Mouse (Mus musculus) natural killer cell, adult 2 months (primary cell): ENCODE data around the gene Mlycd.

ENCODE experiments used
- DNase-seq, 2 experiments: peaks; one replicate each; pipeline ENCODE4 v3.0.0; 2022; ENCODE audit warnings: low spot score in 2 of 2

Mlycd gene

DNA sequence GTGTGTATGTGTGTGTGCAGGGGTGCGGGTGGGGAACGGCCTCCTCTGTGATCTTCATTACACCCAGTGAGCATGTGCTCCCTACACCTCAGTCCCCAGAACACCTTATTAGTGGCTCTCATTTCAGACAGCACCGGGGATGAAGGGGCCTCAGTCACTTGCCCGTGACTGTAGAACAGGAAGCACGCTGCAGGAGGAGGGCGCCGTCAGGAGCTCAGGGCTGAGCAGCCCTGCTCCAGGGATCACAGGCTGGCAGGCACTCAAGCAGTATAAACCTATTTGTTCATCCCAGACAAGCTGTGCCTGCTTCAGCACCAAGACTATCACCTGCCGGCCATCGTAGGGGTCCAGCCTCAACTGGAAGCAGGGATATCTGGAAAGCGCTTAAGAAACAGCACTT, 9.2 kb downstream of the Mlycd start:
- no peak for DNase-seq

DNA sequence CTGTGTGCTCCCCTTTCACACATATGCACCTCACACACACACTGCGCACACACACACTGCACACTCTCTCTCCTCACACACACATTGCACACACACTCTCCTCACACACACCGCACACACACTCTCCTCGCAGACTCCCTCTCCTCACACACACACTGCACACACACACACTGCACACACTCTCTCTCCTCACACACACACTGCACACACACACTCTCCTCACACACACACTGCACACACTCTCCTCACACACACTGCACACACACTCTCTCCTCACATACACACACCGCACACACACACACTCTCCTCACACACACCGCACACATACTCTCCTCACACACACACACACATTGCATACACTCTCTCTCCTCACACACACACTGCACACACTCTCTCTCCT, 10.0 kb downstream of the Mlycd start:
- no peak for DNase-seq

DNA sequence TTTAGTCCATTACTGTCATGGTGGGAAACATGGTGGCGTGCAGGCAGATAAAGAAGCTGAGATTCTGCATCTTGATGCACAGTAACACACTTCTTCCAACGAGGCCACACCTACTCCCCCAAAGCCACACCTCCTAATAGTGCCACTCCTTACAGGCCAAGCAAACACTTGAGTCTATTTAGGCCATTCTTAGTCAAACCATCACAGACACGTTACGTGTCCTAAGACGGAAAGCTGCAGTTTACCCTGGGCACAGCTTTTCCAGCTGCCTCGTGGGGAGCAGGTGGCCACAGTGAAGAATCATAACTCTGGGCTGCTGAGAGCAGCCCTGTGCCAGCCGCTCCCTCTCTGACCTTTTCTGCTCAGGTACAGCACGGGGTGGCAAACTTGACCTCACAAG, 13.6 kb downstream of the Mlycd start:
- DNase-seq: no peak

DNA sequence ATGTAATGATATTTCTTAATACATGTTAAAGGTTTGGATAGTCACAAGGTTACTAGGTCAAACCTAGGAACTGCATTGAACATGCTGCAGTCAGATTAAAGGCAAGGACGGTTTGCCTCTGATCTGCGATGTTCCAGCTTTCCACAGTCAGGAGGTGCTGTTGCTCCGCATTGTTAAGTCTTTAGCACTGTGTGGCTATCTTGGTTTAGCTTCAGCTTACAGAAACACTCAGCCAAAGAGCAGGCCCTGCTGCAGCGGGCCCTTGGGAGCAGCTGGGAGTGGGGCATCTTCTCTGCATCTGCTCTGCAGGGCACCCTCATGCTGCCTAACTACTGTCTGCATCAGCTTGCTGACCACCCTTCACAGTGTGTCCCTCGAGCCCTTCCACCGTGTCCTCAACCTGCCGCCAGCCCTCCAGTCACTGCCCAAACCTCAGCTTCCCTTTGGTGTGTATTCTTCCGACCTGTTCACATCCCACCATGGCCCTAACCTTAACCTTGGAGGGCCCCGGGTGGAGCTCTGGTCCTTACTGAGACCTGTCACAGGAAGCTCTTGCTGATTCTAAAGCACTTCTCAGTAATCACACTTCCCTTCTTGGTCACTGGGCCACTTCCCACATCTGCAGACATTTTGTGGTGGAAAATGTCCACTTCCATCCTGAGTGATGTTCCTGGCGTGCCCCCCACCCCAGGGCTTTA, 17.5 kb downstream of the Mlycd start:
- DNase-seq: no peak

DNA sequence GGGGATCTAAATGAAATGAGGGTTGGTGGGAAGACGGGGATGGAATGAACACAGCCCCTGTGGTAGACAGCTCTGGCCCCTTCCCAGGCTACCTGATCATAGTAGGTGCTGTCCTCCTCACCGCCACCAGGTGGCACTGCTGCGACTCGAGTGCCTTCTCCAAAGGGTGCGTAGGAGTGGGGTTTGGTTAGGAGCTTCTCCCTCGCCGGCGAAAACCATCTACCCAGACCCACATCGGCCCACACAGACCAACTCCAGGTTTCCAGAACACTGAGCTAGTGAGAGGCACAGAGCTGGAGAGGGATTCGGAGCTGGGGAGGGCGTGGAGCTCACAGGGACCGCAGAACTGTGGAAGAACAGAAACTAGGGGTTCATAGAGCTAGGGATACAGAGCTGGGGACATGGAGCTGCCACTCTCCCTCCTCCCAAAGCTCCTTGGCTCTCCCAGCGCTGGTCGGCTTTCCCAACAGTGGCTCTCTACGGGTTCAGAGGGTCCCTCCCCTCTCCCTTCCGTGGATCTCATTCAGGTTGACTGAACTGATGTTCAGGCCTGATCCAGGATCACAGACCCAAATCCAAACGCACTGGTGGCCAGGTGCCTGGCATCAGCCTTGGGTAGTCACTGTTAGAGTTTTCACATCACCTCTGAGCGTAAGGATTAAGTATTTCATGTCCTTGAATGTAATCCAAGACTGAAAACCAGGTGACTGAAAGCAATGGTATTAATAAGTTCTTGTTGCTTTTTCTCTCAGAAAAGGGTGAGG, 18.2 kb downstream of the Mlycd start:
- DNase-seq: peak; percentile 61 to 78

DNA sequence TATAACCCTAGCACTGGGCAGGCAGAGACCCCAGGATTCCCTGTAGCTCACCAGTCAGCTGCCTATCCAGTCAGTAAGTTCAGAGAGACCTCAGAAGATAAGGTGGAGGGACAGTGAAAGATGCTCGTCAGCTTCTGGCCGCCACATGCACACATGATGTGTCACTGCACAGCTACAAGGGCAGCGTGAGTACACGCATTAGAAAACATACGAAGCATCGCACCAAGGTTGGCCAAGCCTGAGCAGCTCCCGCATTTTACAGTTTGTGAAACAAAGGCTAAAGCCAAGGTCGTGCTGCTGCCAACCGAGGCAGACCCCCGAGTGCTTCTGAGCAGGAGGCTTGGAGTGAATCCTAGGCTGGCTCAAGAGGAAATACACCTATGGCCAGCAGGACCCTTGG, 18.9 kb downstream of the Mlycd start:
- DNase-seq: no peak

DNA sequence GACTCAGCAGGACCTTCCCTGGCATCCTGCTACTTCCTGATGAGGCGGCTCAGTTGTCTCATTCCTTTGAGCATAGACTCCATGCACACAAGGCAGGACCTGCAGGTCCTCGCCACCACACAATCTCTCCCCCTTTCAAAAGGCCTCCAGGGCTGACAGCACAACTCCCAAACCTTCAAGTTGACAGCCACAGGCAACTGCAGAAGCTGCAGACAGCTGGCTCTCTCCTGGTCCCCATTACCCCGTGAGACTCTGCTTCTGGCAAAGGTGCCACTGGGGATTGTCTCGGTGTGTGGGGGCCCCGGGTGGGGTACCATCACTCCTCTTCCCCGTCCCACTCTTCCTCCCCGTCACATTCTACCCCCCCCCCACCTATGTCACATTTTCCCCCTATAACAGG, 25.6 kb downstream of the Mlycd start:
- no peak for DNase-seq

DNA sequence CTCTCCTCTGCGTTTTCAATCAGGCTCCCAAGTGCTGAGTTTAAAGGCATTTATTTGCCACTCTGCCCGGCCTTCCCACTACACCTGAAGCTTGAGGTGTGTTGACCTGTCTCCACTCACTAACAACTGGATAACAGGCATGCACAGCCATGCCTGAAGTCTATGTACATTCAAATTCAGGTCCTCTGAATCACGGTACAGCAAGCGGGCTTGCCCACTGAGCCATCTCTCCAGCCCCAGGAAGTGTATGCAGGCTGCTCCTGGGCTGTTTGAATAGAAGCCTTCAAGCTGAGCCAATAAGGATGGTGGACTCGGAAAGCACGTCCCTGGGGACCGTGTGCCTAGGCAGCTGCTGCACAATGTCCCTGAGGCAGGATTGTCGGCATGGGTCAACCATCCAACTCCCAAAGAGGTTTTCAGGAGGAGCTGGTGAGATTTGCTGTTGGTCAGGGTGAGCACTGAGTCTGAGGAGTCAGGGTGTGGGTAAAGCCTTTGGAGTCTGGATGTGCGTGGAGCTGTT, 27.0 kb downstream of the Mlycd start:
- peak in 1 of 2 experiments; percentile 38 for DNase-seq

DNA sequence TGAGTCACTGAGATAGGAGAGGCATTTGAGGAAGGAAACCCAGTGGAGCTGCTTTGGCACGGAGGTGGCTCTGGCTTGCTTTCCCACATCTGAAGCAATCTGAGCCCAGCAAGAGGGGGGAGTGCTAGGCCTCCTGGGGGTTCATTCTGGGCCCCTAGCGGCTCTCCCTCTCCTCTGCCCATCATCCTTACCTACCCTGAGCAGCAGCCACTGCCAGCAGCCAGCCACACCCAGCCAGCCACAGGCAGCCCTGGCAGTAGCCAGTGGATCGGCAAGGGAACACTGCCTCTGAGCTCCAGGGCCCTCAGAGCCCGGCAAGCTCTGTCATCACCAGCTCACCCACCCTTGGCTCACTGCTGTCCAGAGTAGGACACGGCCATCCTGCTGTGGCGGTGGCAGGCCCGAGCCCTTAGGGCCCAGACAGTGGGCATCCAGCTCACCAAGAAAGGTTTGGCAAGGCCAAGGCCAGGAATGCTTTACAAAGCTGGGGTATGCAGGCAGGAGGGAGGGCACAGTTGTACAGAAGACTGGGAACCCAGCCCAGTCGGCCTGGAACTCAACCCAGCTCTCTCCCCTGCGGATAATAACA, 27.5 kb downstream of the Mlycd start:
- DNase-seq: peak in 1 of 2 experiments; percentile 31

DNA sequence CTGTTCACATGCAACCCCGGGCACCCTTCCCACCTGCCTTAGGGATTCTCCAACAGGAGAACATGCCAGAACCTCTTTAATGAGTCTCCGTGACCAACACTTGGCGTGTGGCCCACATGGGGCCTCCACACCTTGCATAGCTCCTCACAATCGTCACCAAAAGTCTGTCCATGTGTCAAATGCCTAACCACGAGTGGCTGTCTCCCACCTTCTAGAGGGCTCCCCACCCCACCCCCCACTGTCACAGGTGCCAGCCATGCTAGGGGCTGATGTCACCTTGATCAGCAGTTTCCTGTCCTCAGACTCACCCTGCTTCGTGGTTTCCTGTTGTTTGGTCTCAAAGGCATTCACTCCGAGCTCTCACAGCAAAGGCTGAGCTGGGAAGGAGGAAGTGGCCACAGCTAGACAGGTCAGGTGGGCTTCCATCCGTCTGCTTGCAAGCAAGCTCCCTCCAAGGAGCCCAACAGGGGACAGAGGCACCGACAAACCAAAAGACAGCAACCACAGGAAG, 29.0 kb downstream of the Mlycd start:
- peak; percentile 97 for DNase-seq

DNA sequence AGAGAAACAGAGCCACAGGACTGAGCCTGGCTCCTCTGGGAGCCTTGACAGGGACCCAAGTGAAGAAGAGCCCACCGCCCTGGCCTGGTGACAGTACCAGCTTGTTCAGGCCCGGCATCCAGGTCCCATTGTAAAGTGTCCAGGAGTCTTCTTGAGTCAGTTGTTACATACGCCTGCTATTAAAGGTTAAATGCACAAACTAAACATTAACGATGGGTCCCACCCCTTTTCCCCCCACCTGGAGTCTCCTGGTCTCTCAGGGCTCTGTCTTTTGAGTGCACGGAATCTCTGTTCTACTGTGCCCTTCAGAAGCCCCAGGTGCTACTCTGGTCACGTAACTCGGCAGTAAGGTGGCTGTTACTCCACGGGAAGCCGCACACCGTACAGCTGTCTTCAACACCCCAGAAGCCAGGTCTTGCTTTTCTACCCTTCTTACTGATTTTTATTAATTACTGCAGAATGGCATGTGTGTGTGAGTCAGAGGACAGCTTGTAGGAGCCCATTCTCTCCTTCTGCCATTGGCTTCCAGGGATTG, 29.6 kb downstream of the Mlycd start:
- peak in 1 of 2 experiments; percentile 46 for DNase-seq

DNA sequence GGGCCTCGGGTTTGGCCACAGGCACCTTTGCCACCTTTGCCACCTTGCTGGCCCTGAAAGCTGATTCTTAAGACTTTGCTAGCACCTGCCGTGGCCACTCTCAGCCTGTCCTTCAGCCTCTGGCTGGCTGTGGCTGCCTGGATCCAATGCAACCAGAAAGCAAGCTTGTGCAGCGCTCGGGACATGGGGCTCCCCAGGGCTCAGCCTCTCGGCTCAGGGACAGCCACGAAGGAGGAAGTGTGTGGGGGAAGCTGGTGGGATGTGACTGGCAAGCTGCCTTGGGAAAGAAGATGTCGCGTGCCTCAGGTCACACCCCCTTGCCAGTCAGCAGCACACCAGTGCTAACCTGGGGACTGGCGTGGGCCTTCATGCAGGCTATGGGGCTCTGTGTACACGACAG, 30.1 kb downstream of the Mlycd start:
- DNase-seq: peak in 1 of 2 experiments; percentile 64

DNA sequence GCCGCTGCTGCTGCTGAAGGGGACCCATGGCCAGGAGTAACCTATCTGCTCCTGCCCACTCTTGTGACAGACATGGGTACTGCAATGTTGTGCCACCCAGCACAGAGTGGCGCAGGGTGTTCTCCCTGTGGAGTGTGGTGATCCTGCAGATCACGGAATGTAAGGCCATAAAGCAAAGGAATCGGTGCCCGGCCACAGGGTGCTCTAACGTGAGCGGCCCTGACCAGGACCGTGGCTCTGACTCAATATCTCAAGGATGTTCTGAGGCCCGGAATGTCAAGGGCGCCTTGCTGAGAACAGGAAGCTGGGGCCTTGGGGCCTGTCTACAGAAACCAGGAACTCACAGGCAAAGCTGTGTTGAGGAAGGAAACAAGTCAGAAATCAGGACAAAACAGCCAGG, 30.9 kb downstream of the Mlycd start:
- peak in 1 of 2 experiments; percentile 67 for DNase-seq

DNA sequence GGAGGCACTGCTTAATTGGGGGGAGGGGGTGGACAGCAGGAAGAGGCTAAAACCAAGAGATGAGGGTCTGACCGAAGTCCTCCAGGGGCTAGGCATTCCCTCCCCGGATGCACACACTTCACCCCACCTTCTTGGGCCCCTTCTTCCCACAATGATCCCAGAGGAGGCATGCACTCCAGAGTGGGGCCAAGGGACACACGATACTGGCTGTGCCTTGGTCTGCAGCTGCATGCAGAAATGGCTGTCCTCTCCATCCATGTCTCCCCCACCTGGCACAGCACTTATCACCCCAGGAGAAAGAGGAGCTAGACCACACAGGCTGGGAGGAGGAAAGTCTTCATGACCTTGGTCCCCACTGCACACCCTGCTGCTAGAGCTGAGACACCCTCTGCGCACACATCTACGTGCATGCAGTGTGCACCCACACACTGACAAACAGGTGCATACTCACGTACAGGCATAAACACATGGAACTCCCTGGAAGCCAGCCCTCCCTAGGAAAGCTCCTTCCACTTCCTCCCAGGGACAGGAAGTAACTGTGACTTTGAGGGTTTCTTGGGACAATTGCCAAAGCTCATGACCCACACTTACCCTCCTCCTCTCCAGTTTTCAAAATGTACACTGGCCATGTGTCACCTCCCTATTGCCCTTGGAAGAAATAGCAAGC, 31.5 kb downstream of the Mlycd start:
- DNase-seq: no peak

DNA sequence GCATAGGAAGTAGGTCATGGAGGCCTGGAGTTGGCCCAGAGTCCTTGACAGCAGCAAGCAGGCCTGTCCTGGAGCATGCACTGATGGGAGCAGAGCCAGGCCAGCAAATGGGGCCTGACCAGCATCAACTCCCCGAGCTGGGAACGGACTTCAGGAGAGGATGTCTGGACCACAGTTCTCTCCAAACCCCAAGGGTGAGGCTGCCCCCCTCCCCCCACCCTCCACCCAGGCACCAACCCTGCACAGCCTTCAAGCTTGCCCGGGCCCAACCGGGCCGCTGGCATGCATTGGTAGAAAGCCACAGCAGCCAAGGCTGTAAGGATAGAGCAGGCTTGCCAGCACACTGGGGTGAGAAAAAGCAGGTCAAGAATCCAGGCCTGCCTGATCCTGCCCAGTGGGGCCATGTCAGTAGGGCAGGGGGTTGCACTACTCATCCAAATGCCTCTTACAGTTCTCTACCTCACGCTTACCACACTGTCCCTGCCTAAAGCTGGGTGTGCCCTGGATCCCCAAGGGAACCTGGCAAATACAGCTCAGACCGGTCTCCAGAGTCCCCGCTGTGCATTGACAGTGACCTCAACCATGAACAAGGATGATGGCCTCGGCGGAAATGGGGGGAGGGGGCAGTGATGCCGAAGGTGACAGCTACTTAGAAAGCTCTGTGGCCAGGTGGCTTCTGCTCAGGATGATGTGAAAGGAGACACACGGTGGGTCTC, 33.1 kb downstream of the Mlycd start:
- peak; percentile 40 to 78 for DNase-seq

DNA sequence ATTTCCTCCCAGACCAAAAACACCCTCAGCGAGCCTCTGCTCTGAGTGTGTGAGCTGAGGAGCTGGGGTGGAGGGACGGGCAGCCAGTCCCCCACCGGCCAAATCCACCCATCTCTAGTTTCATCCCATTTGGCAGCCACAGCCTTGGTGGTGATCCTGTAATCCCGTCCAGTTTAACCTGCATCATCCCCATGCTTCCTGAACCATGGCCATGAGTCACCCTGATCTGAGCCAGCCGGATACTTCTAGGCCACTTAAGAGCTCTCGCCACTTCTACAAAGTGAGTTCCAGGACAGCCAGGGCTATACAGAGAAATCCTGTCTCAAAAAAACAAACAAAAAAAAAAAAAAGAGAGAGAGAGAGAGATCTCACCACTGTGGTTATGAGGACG, 33.7 kb downstream of the Mlycd start:
- DNase-seq: no peak

DNA sequence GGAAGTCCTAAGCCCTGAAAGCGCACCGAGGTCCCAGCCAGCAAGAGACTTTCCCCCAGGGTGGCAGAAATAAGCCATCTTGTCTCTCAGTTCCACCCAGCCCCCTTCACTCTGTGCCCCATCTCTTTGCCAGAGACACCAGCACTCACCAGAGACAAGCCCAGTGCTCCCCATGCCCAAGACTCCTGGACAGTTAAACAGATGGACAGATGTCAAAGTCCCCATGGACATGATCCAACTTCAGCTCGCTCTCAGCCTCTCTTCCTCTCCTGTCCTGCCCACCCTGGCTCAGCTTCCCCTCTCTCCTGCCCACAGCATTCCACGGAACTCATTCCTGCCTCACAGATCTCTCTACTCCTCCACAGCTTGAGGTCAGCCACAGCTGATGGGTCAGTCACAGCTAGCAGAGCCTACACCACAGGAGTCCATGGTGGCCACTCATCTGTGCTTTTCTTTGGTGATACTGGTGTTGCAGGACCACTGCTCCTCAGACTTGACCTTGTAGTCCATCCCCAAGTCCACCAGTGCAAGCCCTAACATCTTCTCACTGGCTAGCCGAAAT, 34.2 kb downstream of the Mlycd start:
- no peak for DNase-seq

DNA sequence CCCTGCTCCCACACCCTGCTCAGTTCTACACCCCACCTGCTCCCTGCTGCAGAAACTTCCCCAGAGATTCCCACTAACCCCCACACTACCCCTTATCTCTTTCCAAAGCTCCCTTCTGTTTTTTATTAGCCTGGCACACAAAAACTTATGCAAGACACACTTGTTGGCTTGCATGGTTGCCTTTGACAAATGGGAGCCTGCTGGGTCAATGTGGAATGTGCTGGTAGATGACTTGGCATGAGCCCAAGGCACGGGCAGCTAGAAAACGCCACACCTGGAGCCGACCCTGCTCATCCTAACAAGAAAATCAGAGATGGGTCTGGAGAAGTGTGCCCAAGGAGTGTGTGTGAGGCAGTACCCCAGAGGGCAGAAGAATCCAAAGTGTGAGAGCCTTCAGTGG, 34.9 kb downstream of the Mlycd start:
- DNase-seq: no peak

DNA sequence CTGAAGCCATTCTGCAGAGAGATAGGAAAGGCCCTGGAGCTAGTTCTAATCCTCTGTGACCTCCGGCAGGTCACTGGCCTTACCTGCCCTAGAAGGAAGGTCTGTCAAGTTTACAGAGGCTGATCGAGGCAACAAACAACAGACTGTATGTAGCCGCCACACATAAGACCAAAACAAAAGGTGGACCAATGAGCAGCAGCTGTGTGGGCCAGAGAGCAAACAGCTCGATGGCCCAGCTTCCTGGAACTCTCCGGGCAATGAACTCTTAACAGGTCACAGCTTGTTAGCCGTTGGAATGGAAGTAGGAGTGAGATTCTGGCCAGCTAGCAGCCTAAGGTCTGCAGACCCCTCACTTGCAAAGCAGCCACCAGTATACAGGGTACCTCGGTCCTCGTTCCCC, 35.6 kb downstream of the Mlycd start:
- DNase-seq: no peak

DNA sequence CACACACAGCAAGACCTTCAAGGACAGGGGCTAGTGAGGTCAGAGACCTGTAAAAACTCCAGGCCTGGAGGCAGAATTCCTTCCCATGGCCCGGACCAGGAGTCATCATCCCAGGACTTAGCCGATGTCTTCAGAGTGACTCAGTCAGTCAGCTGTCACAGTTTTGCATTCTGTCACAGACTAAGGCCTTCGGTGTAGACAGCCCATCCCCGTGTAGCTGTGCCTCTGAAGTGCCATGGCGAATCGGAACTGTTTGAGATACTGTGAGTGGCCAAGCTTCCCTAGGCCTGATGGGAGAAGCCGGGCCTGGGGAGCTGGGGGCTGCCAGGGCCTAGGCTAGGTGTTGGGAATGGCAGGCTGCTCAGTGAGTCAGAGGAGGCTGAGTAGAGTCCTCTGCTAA, 36.0 kb downstream of the Mlycd start:
- DNase-seq: no peak

DNA sequence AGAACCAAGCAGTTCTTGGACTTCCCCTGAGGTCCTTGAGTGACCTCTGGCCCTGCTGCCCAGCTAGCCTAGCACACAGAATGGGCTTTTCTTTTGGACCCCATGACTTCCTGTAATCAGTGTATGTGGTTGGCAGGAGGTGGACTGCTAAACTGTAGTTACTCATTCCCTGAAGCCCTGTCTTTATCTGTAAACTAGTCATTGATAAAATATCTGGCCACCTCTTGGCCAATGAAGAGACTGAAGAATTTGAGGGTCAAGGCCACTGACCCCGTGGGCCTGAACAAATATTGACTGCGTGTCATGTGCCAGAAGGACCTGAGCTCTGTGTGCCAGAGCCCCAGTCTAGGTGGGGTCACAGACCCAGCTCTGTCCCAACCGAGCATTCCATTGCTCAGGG, 37.7 kb downstream of the Mlycd start:
- no peak for DNase-seq
